ENCODE assay signal across 13 mouse cellular contexts in the genomic region with DNA sequence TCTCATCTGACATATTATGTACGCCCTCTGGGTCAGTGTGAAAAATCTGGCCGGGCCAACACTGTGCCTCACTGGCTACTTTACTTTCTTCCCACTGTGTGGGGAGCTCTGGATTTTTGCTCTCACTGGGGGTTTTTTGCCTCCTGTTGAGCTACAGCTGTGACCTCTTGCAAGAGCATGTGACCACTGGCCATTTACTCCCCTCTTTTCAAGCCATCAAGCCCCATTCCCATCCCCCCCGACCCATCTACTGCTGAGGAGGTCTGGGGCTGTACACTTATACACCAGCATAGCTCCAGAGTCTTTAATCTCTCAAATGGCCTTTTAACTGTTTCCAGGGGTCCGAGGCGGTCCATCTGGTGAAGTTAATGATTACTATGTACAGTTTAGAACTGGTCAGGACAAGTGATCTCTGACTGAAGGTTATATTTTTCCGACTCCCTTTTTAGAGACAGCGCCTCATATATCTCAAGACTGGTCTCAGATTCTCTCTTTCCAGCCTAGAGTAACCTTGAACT. TPM values are rescaled to one million over a fixed set of nuclear protein-coding genes. Genes with fewer than 3 reads are reported as not detected.
DNase-seq lines count a peak whose midpoint lies in the region; ATAC-seq and TF ChIP-seq lines count a peak whose summit lies in the region.
"Had no signal": no experiment of that assay in that cellular context is flagged by ENCODE, and none has a peak within 500 bp of the region (broad histone marks: within the 10 kb centered on the region; RNA-seq: fewer than 3 reads in every experiment).

No protein-coding gene starts in this region.

- H3K9me3 ChIP-seq in embryonic facial prominence, embryonic 13.5 days = no peaks in the 10 kb centered on the region
- no peaks in the 10 kb centered on the region for H3K9me3 ChIP-seq in kidney, embryonic 16.5 days (ENCODE audit: low read length)
- H3K9me3 ChIP-seq in liver, embryonic 14.5 days (ENCODE audit: control insufficient read depth, low read length) = no peaks in the 10 kb centered on the region
- H3K9me3 ChIP-seq: G1E; midbrain, embryonic 13.5 days had no signal

- no peaks in the 10 kb centered on the region for H3K27me3 ChIP-seq in embryonic facial prominence, embryonic 13.5 days
- H3K27me3 ChIP-seq in kidney, embryonic 16.5 days (ENCODE audit: insufficient read depth, low read length) = no peaks in the 10 kb centered on the region
- H3K27me3 ChIP-seq in liver, embryonic 14.5 days (ENCODE audit: control insufficient read depth, insufficient read depth, low read length) = no peaks in the 10 kb centered on the region
- H3K27me3 ChIP-seq: midbrain, embryonic 13.5 days had no signal

- H3K27ac ChIP-seq in embryonic facial prominence, embryonic 13.5 days = peak overlapping the region; percentile 96
- peak overlapping the region; percentile 95 for H3K27ac ChIP-seq in kidney, embryonic 16.5 days (ENCODE audit: low read length)
- H3K27ac ChIP-seq in liver, embryonic 14.5 days = peak overlapping the region; percentile 12; the same call in 1 of the 2 replicates
- H3K27ac ChIP-seq: midbrain, embryonic 13.5 days had no signal

- WGBS in embryonic facial prominence, embryonic 13.5 days = 44% methylated on average over 7 of the region's 7 CpGs
- WGBS in kidney, embryonic 16.5 days = 16% methylated on average over 7 of the region's 7 CpGs
- 53% methylated on average over 7 of the region's 7 CpGs for WGBS in liver, embryonic 14.5 days (ENCODE audit: insufficient replicate concordance)

- peaks cover 71% of the 10 kb centered on the region for H3K4me1 ChIP-seq in embryonic facial prominence, embryonic 13.5 days
- peaks cover 51% of the 10 kb centered on the region for H3K4me1 ChIP-seq in kidney, embryonic 16.5 days (ENCODE audit: insufficient read depth, low read length)
- H3K4me1 ChIP-seq in liver, embryonic 14.5 days (replicated peaks; ENCODE audit: control insufficient read depth in 2 of 2, insufficient read depth in 2 of 2, low read length in 1 of 2) = peaks cover 0 to 31% of the 10 kb centered on the region in 2 experiments; a peak in 2 of 4 replicates

- no peak for TF ChIP-seq CTCF in liver, embryonic 14.5 days (IDR thresholded peaks at IDR 0.05; ENCODE audit: low read depth)

- peak overlapping the region; percentile 43 for H3K4me2 ChIP-seq in embryonic facial prominence, embryonic 13.5 days
- H3K4me2 ChIP-seq in kidney, embryonic 16.5 days (replicated peaks; ENCODE audit: low read depth, low read length) = no peak overlapping the region
- H3K4me2 ChIP-seq in liver, embryonic 14.5 days (ENCODE audit: low read depth) = no peak overlapping the region
- H3K4me2 ChIP-seq: midbrain, embryonic 13.5 days had no signal

- peak; percentile 59 for DNase-seq in embryo, embryonic 11 days
- DNase-seq in liver, embryonic 14.5 days (ENCODE audit: low read depth in 3 of 3, low spot score in 3 of 3) = peak in 1 of 3 experiments; percentile 7
- DNase-seq in c-Kit-positive CD71-positive TER-119-positive erythroid progenitor cells, embryonic 14.5 days (ENCODE audit: low spot score) = no peak
- no peak for DNase-seq in cerebellum, adult 18-20 months
- DNase-seq in urinary bladder, postnatal 14 days (ENCODE audit: low spot score) = no peak
- DNase-seq: adrenal gland, postnatal 36 days; gastrocnemius, postnatal 25 days; right cerebral cortex, postnatal 14 days; thymus, postnatal 36 days had no signal

- peaks cover 7% of the 10 kb centered on the region for H3K36me3 ChIP-seq in embryonic facial prominence, embryonic 13.5 days
- no peaks in the 10 kb centered on the region for H3K36me3 ChIP-seq in kidney, embryonic 16.5 days (ENCODE audit: insufficient read depth, low read length)
- no peaks in the 10 kb centered on the region for H3K36me3 ChIP-seq in liver, embryonic 14.5 days (replicated peaks; ENCODE audit: control insufficient read depth, insufficient read depth, low read depth)
- H3K36me3 ChIP-seq: G1E; midbrain, embryonic 13.5 days had no signal

- no peak overlapping the region for H3K9ac ChIP-seq in embryonic facial prominence, embryonic 13.5 days
- no peak overlapping the region for H3K9ac ChIP-seq in kidney, embryonic 16.5 days (replicated peaks; ENCODE audit: low read length)
- H3K9ac ChIP-seq in liver, embryonic 14.5 days (replicated peaks) = no peak overlapping the region
- H3K9ac ChIP-seq: midbrain, embryonic 13.5 days had no signal

- 0 out of 2 replicates have a peak overlapping the region, but pooled peaks have one; percentile 6 for H3K4me3 ChIP-seq in embryonic facial prominence, embryonic 13.5 days
- no peak overlapping the region for H3K4me3 ChIP-seq in kidney, embryonic 16.5 days (ENCODE audit: low read length)
- no peak overlapping the region for H3K4me3 ChIP-seq in liver, embryonic 14.5 days (ENCODE audit: insufficient read depth in 1 of 2, low read depth in 2 of 2, low read length in 2 of 2)
- H3K4me3 ChIP-seq: midbrain, embryonic 13.5 days had no signal

- ATAC-seq in embryonic facial prominence, embryonic 13.5 days (ENCODE audit: insufficient number of reproducible peaks, insufficient read depth, low FRiP score, low TSS enrichment, low read depth) = no peak
- ATAC-seq in kidney, embryonic 16.5 days (ENCODE audit: low FRiP score, low TSS enrichment) = peak; percentile 94
- peak; percentile 68 for ATAC-seq in liver, embryonic 14.5 days (ENCODE audit: insufficient read depth)
- ATAC-seq: midbrain, embryonic 13.5 days had no signal

- TF ChIP-seq EP300 in liver, embryonic 14.5 days (IDR thresholded peaks at IDR 0.05; ENCODE audit: low read depth) = no peak

RNA-seq across cellular contexts. Expression of a gene that starts 16.0 kb away (rescaled TPM):
- 12.1 and 15.4 TPM in 2 replicates for polyA plus RNA-seq in embryonic facial prominence, embryonic 13.5 days (2015; fragmentation: Nextera tagmentation; extraction: Ambion mirVana)
- 14.2 and 14.6 TPM in 2 replicates for polyA plus RNA-seq in kidney, embryonic 16.5 days (2015; fragmentation: Nextera tagmentation; extraction: Ambion mirVana)
- polyA plus RNA-seq in liver, embryonic 14.5 days (2012; rRNA removed) = 2.5 and 3.2 TPM in 2 replicates
- polyA plus RNA-seq in liver, embryonic 14.5 days (2014; fragmentation: Nextera tagmentation; extraction: Ambion mirVana) = 3.1 and 3.8 TPM in 2 replicates
- polyA plus RNA-seq: G1E had no signal

RNA-seq across cellular contexts. Expression of a gene that starts 27.6 kb away (rescaled TPM):
- 65.4 and 72.5 TPM in 2 replicates for polyA plus RNA-seq in embryonic facial prominence, embryonic 13.5 days (2015; fragmentation: Nextera tagmentation; extraction: Ambion mirVana)
- 62.1 and 65.9 TPM in 2 replicates for polyA plus RNA-seq in kidney, embryonic 16.5 days (2015; fragmentation: Nextera tagmentation; extraction: Ambion mirVana)
- 17.4 and 20.6 TPM in 2 replicates for polyA plus RNA-seq in liver, embryonic 14.5 days (2012; rRNA removed)
- polyA plus RNA-seq in liver, embryonic 14.5 days (2014; fragmentation: Nextera tagmentation; extraction: Ambion mirVana) = 21.6 and 26.0 TPM in 2 replicates

Comparison
In these comparisons a context has a peak if more than half of its experiments do, and no peak if none do; other contexts are left out.
1. H3K27ac ChIP-seq: peak in every context shown above with its lines; median percentile 96 in embryonic facial prominence, embryonic 13.5 days; 95 in kidney, embryonic 16.5 days; 12 in liver, embryonic 14.5 days.